9 mouse cellular contexts compared by ENCODE assay signal in genomic region chr2:71530391-71531123, GRCm38 (mm10). TPM values are rescaled to one million over a fixed set of nuclear protein-coding genes. Genes with fewer than 3 reads are reported as not detected.
DNase-seq lines count a peak whose midpoint lies in the region; ATAC-seq and TF ChIP-seq lines count a peak whose summit lies in the region.
"Had no signal": no experiment of that assay in that cellular context is flagged by ENCODE, and none has a peak within 500 bp of the region (broad histone marks: within the 10 kb centered on the region; RNA-seq: fewer than 3 reads in every experiment).

No protein-coding gene starts in this region.

- 1% methylated on average over 34 of the region's 34 CpGs for WGBS in forebrain, postnatal 0 days
- WGBS in midbrain, embryonic 13.5 days: under 1% methylated on average over 34 of the region's 34 CpGs

- ATAC-seq in forebrain, postnatal 0 days: no peak
- no peak for ATAC-seq in midbrain, embryonic 13.5 days

- H3K9me3 ChIP-seq in forebrain, postnatal 0 days (ENCODE audit: low read length): no peaks in the 10 kb centered on the region
- no peaks in the 10 kb centered on the region for H3K9me3 ChIP-seq in midbrain, embryonic 13.5 days

- no peak for TF ChIP-seq CTCF in forebrain, postnatal 0 days (IDR thresholded peaks at IDR 0.05; ENCODE audit: low read depth)

- peaks cover 3% of the 10 kb centered on the region; the same call in 1 of the 2 replicates for H3K4me1 ChIP-seq in forebrain, postnatal 0 days (ENCODE audit: insufficient read depth)
- H3K4me1 ChIP-seq in midbrain, embryonic 13.5 days (replicated peaks): peaks cover 19% of the 10 kb centered on the region

- peak; percentile 29 for DNase-seq in kidney, adult 18-20 months
- no peak for DNase-seq in kidney, postnatal 25 days
- peak; percentile 61 for DNase-seq in R1 (ENCODE audit: low read depth, low spot score)
- peak; percentile 58 for DNase-seq in forebrain, postnatal 0 days
- DNase-seq in layer of hippocampus, adult 11-12 months (ENCODE audit: low spot score): no peak
- DNase-seq in left cerebral cortex, adult 18-20 months (ENCODE audit: low spot score in 2 of 2): no peak
- no peak for DNase-seq in thymus, postnatal 10 days (ENCODE audit: low spot score in 2 of 2)

- no peaks in the 10 kb centered on the region for H3K36me3 ChIP-seq in forebrain, postnatal 0 days (ENCODE audit: insufficient read depth)
- no peaks in the 10 kb centered on the region for H3K36me3 ChIP-seq in midbrain, embryonic 13.5 days

- peak overlapping the region; percentile 47 for H3K4me3 ChIP-seq in forebrain, postnatal 0 days (ENCODE audit: low read depth, low read length)
- peak overlapping the region; percentile 44 for H3K4me3 ChIP-seq in midbrain, embryonic 13.5 days (replicated peaks)

- H3K9ac ChIP-seq in forebrain, postnatal 0 days: peak overlapping the region; percentile 71
- peak overlapping the region; percentile 42; the same call in 1 of the 2 replicates for H3K9ac ChIP-seq in midbrain, embryonic 13.5 days (replicated peaks)

- peak overlapping the region; percentile 92 for H3K27ac ChIP-seq in forebrain, postnatal 0 days (ENCODE audit: low read depth, low read length)
- peak overlapping the region; percentile 71 for H3K27ac ChIP-seq in midbrain, embryonic 13.5 days

- H3K27me3 ChIP-seq in forebrain, postnatal 0 days (ENCODE audit: insufficient read depth, low read length): peaks cover 37% of the 10 kb centered on the region
- peaks cover 98% of the 10 kb centered on the region for H3K27me3 ChIP-seq in midbrain, embryonic 13.5 days

- peak overlapping the region; percentile 63 for H3K4me2 ChIP-seq in forebrain, postnatal 0 days (ENCODE audit: low read depth)
- H3K4me2 ChIP-seq in midbrain, embryonic 13.5 days (replicated peaks): peak overlapping the region; percentile 68

RNA-seq across cellular contexts. Expression of gene Dlx1, which starts 2.6 kb away (rescaled TPM):
- 73.5 and 80.2 TPM in 2 replicates for total RNA-seq in forebrain, postnatal 0 days (2014; rRNA removed)
- polyA plus RNA-seq in forebrain, postnatal 0 days (2015; fragmentation: Nextera tagmentation; extraction: Ambion mirVana): 105 and 139 TPM in 2 replicates
- 53.6 and 56.4 TPM in 2 replicates for polyA plus RNA-seq in midbrain, embryonic 13.5 days (2015; fragmentation: Nextera tagmentation; extraction: Ambion mirVana)
- 10 to 100 TPM; 18.5 to 20.4 TPM for total RNA-seq in left cerebral cortex, adult 18-20 months (2021)
- total RNA-seq: granulocyte monocyte progenitor cell, adult 5-6 weeks had no signal

RNA-seq across cellular contexts. Expression of gene Dlx2, which starts 16.0 kb away (rescaled TPM):
- 19.3 and 28.1 TPM in 2 replicates for total RNA-seq in forebrain, postnatal 0 days (2014; rRNA removed)
- 40.0 and 43.1 TPM in 2 replicates for polyA plus RNA-seq in forebrain, postnatal 0 days (2015; fragmentation: Nextera tagmentation; extraction: Ambion mirVana)
- polyA plus RNA-seq in midbrain, embryonic 13.5 days (2015; fragmentation: Nextera tagmentation; extraction: Ambion mirVana): 10.5 and 14.6 TPM in 2 replicates
- total RNA-seq in left cerebral cortex, adult 18-20 months (2021): 1 to 10 TPM; 4.7 to 6.7 TPM
- total RNA-seq: granulocyte monocyte progenitor cell, adult 5-6 weeks had no signal

Comparison
In these comparisons a context has a peak if more than half of its experiments do, and no peak if none do; other contexts are left out.
1. DNase-seq: peak in kidney, adult 18-20 months (single experiment), R1 (single experiment) and forebrain, postnatal 0 days (single experiment); none in kidney, postnatal 25 days (0 of 2), layer of hippocampus, adult 11-12 months (single experiment), left cerebral cortex, adult 18-20 months (0 of 2) and thymus, postnatal 10 days (0 of 2).